Mouse (Mus musculus): ENCODE data around the gene Dact3. TPM values are rescaled to one million over a fixed set of nuclear protein-coding genes. Genes with fewer than 3 reads are reported as not detected.
A peak's percentile ranks its signal among the peaks of the same experiment; 100 is the strongest.

Gene Dact3
- polyA plus RNA-seq, 1 experiment from 2014 or later: 2.3 TPM

DNA sequence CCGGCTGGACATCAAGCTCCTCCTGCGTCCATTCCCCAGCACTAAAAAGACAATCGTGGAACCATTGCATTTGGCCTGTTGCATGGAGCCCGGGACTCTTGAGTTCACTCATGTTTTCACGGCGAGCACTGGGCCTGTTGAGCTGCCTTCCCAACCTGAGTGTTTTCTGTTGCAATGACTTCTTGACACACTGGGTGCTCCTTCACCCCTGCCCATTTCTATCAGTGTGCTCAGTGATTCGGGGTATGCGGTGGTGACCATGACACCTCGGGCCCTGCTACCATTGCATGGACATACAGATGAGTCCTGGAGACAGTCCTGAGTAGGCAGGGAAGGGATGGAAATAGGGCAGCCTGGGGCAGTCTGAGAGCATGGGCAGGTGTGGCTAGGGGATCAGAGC, 2.6 kb upstream of the Dact3 start:
- no peaks in the 10 kb centered on the region for H3K9me3 ChIP-seq (replicated peaks; ENCODE audit: control insufficient read depth, low read length)
- H3K4me2 ChIP-seq (ENCODE audit: low read depth, low read length): no peak overlapping the region
- no peak overlapping the region for H3K4me3 ChIP-seq (replicated peaks; ENCODE audit: low read length)
- H3K36me3 ChIP-seq (ENCODE audit: control insufficient read depth, insufficient read depth, low read length): no peaks in the 10 kb centered on the region
- H3K9ac ChIP-seq (ENCODE audit: low read length): no peak overlapping the region
- peaks cover 14% of the 10 kb centered on the region; the same call in 1 of the 2 replicates for H3K4me1 ChIP-seq (ENCODE audit: control insufficient read depth, insufficient read depth, low read length)
- no peaks in the 10 kb centered on the region for H3K27me3 ChIP-seq (ENCODE audit: control insufficient read depth, insufficient read depth, low read length)
- WGBS: 90% methylated on average over 9 of the region's 9 CpGs
- no peak overlapping the region for H3K27ac ChIP-seq (ENCODE audit: low read length)
- ATAC-seq (ENCODE audit: insufficient read depth, low FRiP score): no peak

- no peaks in the 10 kb centered on the region for H3K9me3 ChIP-seq (replicated peaks; ENCODE audit: control insufficient read depth, low read length)
- ATAC-seq (ENCODE audit: insufficient read depth, low FRiP score): no peak
- 90% methylated on average over 4 of the region's 4 CpGs for WGBS
Measured at GRCm38 (mm10) chr7:16873392-16873791, 1.7 kb upstream of the Dact3 start.

GRCm38 (mm10) chr7:16874190-16874589, 927 bp upstream of the Dact3 start:
- ATAC-seq (ENCODE audit: insufficient read depth, low FRiP score): no peak
- Histone ChIP-seq H3K27ac (ENCODE audit: low read length) (peak overlapping the region; percentile 95), H3K4me2 (ENCODE audit: low read depth, low read length) (peak overlapping the region; percentile 58), H3K27me3 (ENCODE audit: control insufficient read depth, insufficient read depth, low read length) (no peaks in the 10 kb centered on the region), H3K9me3 (replicated peaks; ENCODE audit: control insufficient read depth, low read length) (no peaks in the 10 kb centered on the region), H3K4me1 (ENCODE audit: control insufficient read depth, insufficient read depth, low read length) (peaks cover 14% of the 10 kb centered on the region; the same call in 1 of the 2 replicates), H3K9ac (ENCODE audit: low read length) (peak overlapping the region; percentile 67), H3K4me3 (replicated peaks; ENCODE audit: low read length) (peak overlapping the region; percentile 45), H3K36me3 (ENCODE audit: control insufficient read depth, insufficient read depth, low read length) (no peaks in the 10 kb centered on the region)
- 3% methylated on average over 17 of the region's 17 CpGs for WGBS

More at GRCm38 (mm10) chr7:16873392-16873791, 1.7 kb upstream of the Dact3 start:
- Histone ChIP-seq H3K4me2 (ENCODE audit: low read depth, low read length) (no peak overlapping the region), H3K4me1 (ENCODE audit: control insufficient read depth, insufficient read depth, low read length) (peaks cover 14% of the 10 kb centered on the region; the same call in 1 of the 2 replicates), H3K9ac (ENCODE audit: low read length) (no peak overlapping the region), H3K27me3 (ENCODE audit: control insufficient read depth, insufficient read depth, low read length) (no peaks in the 10 kb centered on the region), H3K4me3 (replicated peaks; ENCODE audit: low read length) (no peak overlapping the region), H3K36me3 (ENCODE audit: control insufficient read depth, insufficient read depth, low read length) (no peaks in the 10 kb centered on the region), H3K27ac (ENCODE audit: low read length) (no peak overlapping the region)

DNA sequence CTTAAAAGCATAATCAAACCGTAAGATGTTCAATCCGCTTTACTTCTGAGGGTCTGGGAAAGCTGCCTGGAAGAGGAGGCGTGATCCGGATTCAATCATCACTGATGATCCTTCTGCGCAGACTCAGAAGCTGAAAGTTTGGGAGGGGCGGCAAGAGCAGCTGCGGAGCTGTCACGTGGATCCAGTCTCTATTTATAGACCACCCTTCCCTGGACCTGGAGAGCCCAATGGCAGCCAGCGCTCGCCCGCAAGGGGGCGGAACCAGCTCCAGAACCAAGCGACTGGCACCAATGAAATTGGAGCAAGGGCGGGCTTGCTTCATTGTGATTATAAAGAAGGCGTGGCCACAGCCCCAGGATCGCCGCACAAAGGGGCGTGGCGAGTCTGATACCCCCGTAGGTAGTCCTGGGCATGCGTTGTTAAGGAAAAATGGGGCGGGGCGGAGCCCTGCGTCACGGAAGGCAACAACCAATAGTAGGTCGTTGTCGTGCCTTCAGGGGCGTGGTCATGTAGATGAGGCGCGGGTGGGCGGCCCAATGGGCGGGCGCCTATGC, 284 bp upstream of the Dact3 start:
- WGBS: under 1% methylated on average over 33 of the region's 33 CpGs
- H3K4me2 ChIP-seq (ENCODE audit: low read depth, low read length): peak overlapping the region; percentile 60
- peaks cover 18% of the 10 kb centered on the region; the same call in 1 of the 2 replicates for H3K4me1 ChIP-seq (ENCODE audit: control insufficient read depth, insufficient read depth, low read length)

DNA sequence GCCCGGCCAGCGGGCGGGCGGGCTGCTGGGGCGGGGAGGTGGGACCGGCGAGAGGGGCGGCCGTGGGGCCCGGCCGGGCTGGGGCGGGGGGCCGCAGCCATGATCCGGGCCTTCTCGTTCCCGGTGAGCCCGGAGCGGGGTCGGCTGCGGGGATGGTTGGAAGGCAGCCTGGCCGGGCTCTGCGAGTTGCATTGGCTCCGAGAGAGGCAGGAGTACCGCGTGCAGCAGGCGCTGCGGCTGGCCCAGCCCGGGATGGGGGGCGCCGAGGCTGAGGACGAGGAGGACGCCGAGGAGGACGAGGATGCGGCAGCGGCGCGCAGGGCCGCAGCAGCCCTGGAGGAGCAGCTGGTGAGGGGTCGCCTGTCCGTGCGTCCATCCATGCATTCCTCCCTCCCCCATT, 209 bp downstream of the Dact3 start:
- no peak; the same call in 1 of the 2 replicates for ATAC-seq (ENCODE audit: insufficient read depth, low FRiP score)
- under 1% methylated on average over 41 of the region's 42 CpGs for whole genome bisulfite sequencing
- Histone ChIP-seq H3K9me3 (replicated peaks; ENCODE audit: control insufficient read depth, low read length) (no peaks in the 10 kb centered on the region), H3K4me1 (ENCODE audit: control insufficient read depth, insufficient read depth, low read length) (peaks cover 22% of the 10 kb centered on the region; the same call in 1 of the 2 replicates), H3K36me3 (ENCODE audit: control insufficient read depth, insufficient read depth, low read length) (no peaks in the 10 kb centered on the region), H3K4me2 (ENCODE audit: low read depth, low read length) (peak overlapping the region; percentile 60), H3K9ac (ENCODE audit: low read length) (peak overlapping the region; percentile 89), H3K27ac (ENCODE audit: low read length) (peak overlapping the region; percentile 83), H3K27me3 (ENCODE audit: control insufficient read depth, insufficient read depth, low read length) (no peaks in the 10 kb centered on the region), H3K4me3 (replicated peaks; ENCODE audit: low read length) (peak overlapping the region; percentile 55)

More for the DNA sequence above, 284 bp upstream of the Dact3 start:
- peak overlapping the region; percentile 95 for H3K27ac ChIP-seq (ENCODE audit: low read length)
- ATAC-seq (ENCODE audit: insufficient read depth, low FRiP score): peak; percentile 97
- H3K36me3 ChIP-seq (ENCODE audit: control insufficient read depth, insufficient read depth, low read length): no peaks in the 10 kb centered on the region
- peak overlapping the region; percentile 55 for H3K4me3 ChIP-seq (replicated peaks; ENCODE audit: low read length)
- H3K27me3 ChIP-seq (ENCODE audit: control insufficient read depth, insufficient read depth, low read length): no peaks in the 10 kb centered on the region
- H3K9me3 ChIP-seq (replicated peaks; ENCODE audit: control insufficient read depth, low read length): no peaks in the 10 kb centered on the region
- H3K9ac ChIP-seq (ENCODE audit: low read length): peak overlapping the region; percentile 89

DNA sequence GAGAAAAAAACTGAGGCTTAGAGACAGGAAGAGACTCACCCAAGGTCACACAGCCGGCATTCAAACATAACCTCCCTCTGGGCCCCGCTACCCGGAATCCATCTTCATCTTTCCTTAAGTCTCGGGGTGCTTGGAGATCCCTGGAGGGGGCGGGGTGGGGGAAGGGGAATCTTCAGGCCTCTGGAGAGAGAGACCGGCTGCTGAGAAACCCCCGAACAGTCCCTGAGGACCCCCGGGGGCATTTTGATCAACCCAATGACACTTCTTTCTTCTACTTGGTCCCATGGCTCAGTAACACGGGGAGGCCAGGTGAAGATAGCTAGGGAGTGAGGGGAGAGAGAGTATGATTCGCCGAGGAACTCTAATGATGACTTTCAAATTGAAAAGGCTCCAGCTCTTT, 889 bp downstream of the Dact3 start:
- Histone ChIP-seq H3K36me3 (ENCODE audit: control insufficient read depth, insufficient read depth, low read length) (no peaks in the 10 kb centered on the region), H3K4me2 (ENCODE audit: low read depth, low read length) (peak overlapping the region; percentile 60), H3K9me3 (replicated peaks; ENCODE audit: control insufficient read depth, low read length) (no peaks in the 10 kb centered on the region), H3K27ac (ENCODE audit: low read length) (peak overlapping the region; percentile 83), H3K27me3 (ENCODE audit: control insufficient read depth, insufficient read depth, low read length) (no peaks in the 10 kb centered on the region), H3K4me1 (ENCODE audit: control insufficient read depth, insufficient read depth, low read length) (peaks cover 29% of the 10 kb centered on the region), H3K4me3 (replicated peaks; ENCODE audit: low read length) (peak overlapping the region; percentile 55), H3K9ac (ENCODE audit: low read length) (peak overlapping the region; percentile 89)
- no peak for ATAC-seq (ENCODE audit: insufficient read depth, low FRiP score)
- WGBS: 13% methylated on average over 11 of the region's 11 CpGs

DNA sequence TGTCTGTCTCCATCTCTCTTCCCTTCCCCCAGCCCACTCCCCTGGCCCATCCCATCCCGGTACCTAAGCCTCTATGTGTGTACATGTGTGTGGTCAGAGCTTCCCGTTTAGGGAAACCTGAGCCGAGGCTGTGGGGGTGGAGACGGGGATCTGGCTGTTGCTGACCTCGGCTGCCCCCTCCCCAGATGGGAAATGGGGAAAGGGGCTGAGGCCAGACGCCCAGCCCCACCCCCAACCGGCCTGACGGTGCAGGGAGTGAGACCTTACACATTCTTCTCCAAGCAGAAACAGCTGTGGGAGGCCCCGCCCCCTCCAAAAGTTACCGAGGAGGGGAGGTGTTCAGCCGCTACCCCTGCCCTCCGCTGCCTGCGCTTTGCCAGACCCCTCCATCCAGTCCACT, 1.5 kb downstream of the Dact3 start:
- H3K9me3 ChIP-seq (replicated peaks; ENCODE audit: control insufficient read depth, low read length): no peaks in the 10 kb centered on the region
- H3K4me3 ChIP-seq (replicated peaks; ENCODE audit: low read length): peak overlapping the region; percentile 55
- H3K36me3 ChIP-seq (ENCODE audit: control insufficient read depth, insufficient read depth, low read length): no peaks in the 10 kb centered on the region
- 10% methylated on average over 12 of the region's 13 CpGs for WGBS
- peaks cover 29% of the 10 kb centered on the region for H3K4me1 ChIP-seq (ENCODE audit: control insufficient read depth, insufficient read depth, low read length)
- peak overlapping the region; percentile 89 for H3K9ac ChIP-seq (ENCODE audit: low read length)
- H3K4me2 ChIP-seq (ENCODE audit: low read depth, low read length): peak overlapping the region; percentile 60
- peak overlapping the region; percentile 83 for H3K27ac ChIP-seq (ENCODE audit: low read length)
- no peaks in the 10 kb centered on the region for H3K27me3 ChIP-seq (ENCODE audit: control insufficient read depth, insufficient read depth, low read length)
- ATAC-seq (ENCODE audit: insufficient read depth, low FRiP score): no peak

GRCm38 (mm10) chr7:16877717-16878116, 2.6 kb downstream of the Dact3 start:
- Histone ChIP-seq H3K4me2 (ENCODE audit: low read depth, low read length) (no peak overlapping the region), H3K27me3 (ENCODE audit: control insufficient read depth, insufficient read depth, low read length) (no peaks in the 10 kb centered on the region), H3K9ac (ENCODE audit: low read length) (no peak overlapping the region), H3K36me3 (ENCODE audit: control insufficient read depth, insufficient read depth, low read length) (no peaks in the 10 kb centered on the region), H3K9me3 (replicated peaks; ENCODE audit: control insufficient read depth, low read length) (no peaks in the 10 kb centered on the region), H3K4me3 (replicated peaks; ENCODE audit: low read length) (no peak overlapping the region), H3K4me1 (ENCODE audit: control insufficient read depth, insufficient read depth, low read length) (peaks cover 29% of the 10 kb centered on the region), H3K27ac (ENCODE audit: low read length) (no peak overlapping the region)
- no peak for ATAC-seq (ENCODE audit: insufficient read depth, low FRiP score)
- WGBS: 86% methylated on average over 3 of the region's 3 CpGs

DNA sequence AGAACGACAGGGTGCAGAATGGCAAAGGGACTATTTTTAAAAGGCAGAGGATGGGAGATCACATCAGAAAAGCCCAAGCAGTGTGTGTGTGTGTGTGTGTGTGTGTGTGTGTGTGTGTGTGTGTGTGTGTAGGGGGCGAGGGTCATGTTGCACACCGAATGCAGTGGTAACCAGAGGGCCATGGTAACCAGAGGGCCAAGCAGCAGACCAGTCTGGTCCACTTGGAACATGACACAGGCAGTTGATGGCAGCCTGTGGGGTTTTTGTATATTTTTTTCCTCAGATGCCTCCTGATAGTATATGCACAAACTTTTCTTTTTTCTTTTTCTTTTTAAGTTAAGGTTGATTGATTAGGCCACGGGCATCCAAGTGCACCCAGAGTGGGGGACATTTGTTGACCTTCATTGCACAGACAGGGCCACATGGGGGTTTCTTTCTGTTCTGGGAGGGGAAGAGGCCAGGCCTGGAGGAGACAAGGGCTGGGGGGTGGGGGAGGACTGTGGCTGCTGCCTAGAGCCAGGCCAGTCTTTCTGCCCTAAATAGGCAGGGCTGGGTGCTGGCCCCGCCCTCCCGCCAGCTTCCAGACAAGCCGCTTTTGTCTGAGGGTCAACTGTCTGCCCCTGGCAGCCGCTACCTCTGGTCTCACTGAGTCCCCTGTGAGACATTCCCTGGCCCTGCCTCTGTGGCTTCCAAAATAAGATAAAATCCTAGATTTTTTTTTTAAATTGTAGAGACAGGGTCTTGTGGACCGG, 4.9 kb downstream of the Dact3 start:
- peaks cover 8% of the 10 kb centered on the region for H3K36me3 ChIP-seq (ENCODE audit: control insufficient read depth, insufficient read depth, low read length)
- peak overlapping the region; percentile 69 for H3K27ac ChIP-seq (ENCODE audit: low read length)
- WGBS: 31% methylated on average over 9 of the region's 9 CpGs
- peak; percentile 42; the same call in 1 of the 2 replicates for ATAC-seq (ENCODE audit: insufficient read depth, low FRiP score)
- H3K27me3 ChIP-seq (ENCODE audit: control insufficient read depth, insufficient read depth, low read length): no peaks in the 10 kb centered on the region
- H3K4me3 ChIP-seq (replicated peaks; ENCODE audit: low read length): no peak overlapping the region
- peak overlapping the region; percentile 4; the same call in 1 of the 2 replicates for H3K4me2 ChIP-seq (ENCODE audit: low read depth, low read length)
- peak overlapping the region; percentile 41 for H3K9ac ChIP-seq (ENCODE audit: low read length)
- 0 out of 2 replicates have a peak, but pooled peaks cover under 1% of the 10 kb centered on the region for H3K9me3 ChIP-seq (replicated peaks; ENCODE audit: control insufficient read depth, low read length)
- peaks cover 22% of the 10 kb centered on the region for H3K4me1 ChIP-seq (ENCODE audit: control insufficient read depth, insufficient read depth, low read length)
